Mouse (Mus musculus) B cell, adult 67 days (primary cell): ENCODE measurements around the gene Vmn1r222. TPM values are rescaled to one million over a fixed set of nuclear protein-coding genes. Genes with fewer than 3 reads are reported as not detected.

Source experiments
- total RNA-seq, 2 experiments: library from RNA; stranded (reverse); gene quantifications; 4 replicates each; pipeline ENCODE4 v1.2.4; 2023

The Vmn1r222 gene
- total RNA-seq: not detected

DNA sequence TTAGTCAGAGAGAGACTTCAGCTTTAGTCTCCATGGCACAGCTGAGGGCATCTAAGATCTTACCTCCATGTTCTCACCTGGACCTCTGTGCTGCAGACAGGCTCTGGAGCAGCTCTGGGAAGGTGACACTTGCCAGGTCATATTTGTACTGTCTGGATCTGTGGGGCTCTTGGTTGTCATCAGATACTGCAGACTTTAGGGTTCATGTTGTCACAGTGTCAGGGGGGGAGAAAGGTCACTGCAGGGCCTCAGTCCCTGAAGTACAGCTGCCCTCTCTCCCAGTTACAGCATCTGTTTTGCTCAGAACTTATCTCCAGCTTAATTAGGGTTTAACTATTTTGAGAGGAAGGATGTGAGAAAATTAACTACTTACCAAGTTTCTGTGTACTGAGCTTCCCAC lies at the start of gene Vmn1r222:
TSS of gene Vmn1r222 (minus strand) at position 101 of the 400 bp plus-strand sequence.

DNA sequence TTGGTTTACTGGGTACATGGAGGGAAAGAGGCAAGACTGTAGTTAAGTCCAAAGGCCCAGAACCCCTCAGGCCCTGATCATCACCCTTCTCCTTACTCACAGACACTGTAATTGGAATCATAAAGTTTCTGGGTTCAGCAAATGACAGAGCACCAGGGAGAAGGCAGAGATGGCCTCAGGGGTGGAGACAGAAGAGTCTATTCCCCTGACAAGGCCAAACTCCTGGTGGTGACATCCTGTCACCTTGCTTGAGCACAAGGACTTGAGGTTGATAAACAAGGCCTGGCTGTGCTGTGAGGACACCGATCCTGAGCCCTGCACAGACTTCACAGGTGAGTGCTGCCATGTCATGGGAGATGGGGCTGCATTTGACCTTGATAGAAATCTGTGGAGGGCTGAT lies 11.1 kb upstream of the Vmn1r222 start, which contains the start of gene Vmn1r223:
TSS of gene Vmn1r223 (plus strand) at position 301 of the 400 bp plus-strand sequence.

GRCm38 (mm10) chr13:23213827-23214226 lies 21.9 kb downstream of the Vmn1r222 start, which contains the start of gene Vmn1r221:
TSS of gene Vmn1r221 (plus strand) at chr13:23214127.

DNA sequence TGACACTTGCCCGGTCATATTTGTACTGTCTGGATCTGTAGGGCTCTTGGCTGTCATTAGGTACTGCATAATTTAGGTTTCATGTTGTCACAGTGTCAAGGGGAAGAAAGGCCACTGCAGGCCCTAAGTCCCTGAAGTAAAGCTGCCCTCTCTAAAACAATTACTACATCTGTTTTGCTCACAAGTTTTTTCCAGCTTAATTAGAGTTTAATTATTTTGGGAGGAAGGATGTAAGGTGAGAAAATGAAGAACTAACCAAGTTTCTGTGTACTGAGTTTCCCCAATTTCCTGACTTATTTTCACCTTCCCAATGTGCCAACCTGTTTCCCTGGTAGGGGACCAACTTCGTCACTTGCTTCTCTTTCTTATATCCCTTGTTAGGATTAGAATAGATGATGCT lies 47.9 kb downstream of the Vmn1r222 start, which contains the start of gene Vmn1r220:
TSS of gene Vmn1r220 (minus strand) at position 101 of the 400 bp plus-strand sequence.

Other genes starting within 250 kb of the Vmn1r222 start
- gene Vmn1r213, start 228.3 kb downstream of the Vmn1r222 start, total RNA-seq: not detected
- gene Vmn1r214, start 205.5 kb downstream of the Vmn1r222 start, total RNA-seq: not detected
- gene Vmn1r215, start 167.9 kb downstream of the Vmn1r222 start, total RNA-seq: not detected
- gene Vmn1r217, start 117.7 kb downstream of the Vmn1r222 start, total RNA-seq: not detected
- not detected for gene Vmn1r218, start 102.8 kb downstream of the Vmn1r222 start, total RNA-seq
- not detected for gene Vmn1r219, start 76.6 kb downstream of the Vmn1r222 start, total RNA-seq
- gene Vmn1r220, start 48.0 kb downstream of the Vmn1r222 start, total RNA-seq: not detected
- gene Vmn1r221, start 21.8 kb downstream of the Vmn1r222 start, total RNA-seq: not detected
- not detected for gene Vmn1r223, start 11.2 kb upstream of the Vmn1r222 start, total RNA-seq
- 10 to 100 TPM; 20.6 to 20.7 TPM for gene Zfp322a, start 133.3 kb upstream of the Vmn1r222 start, total RNA-seq
- 10 to 100 TPM; 17.4 to 18.2 TPM for gene Abt1, start 187.9 kb upstream of the Vmn1r222 start, total RNA-seq
- gene Btn1a1, start 230.0 kb upstream of the Vmn1r222 start, total RNA-seq: not detected